Mouse (Mus musculus) spleen, postnatal 36 days (tissue): ENCODE measurements around the gene Ltbp4.

Experiments
- DNase-seq, 2 experiments: peaks; one replicate each; pipeline ENCODE4 v3.0.0; 2022; ENCODE audit warnings: low spot score in 2 of 2, mixed read lengths in 1 of 2

Ltbp4 gene

GRCm38 (mm10) chr7:27327500-27327899, 10.0 kb downstream of the Ltbp4 start:
- no peak for DNase-seq

- no peak for DNase-seq
Measured at GRCm38 (mm10) chr7:27326101-27326880, 11.2 kb downstream of the Ltbp4 start.

- no peak for DNase-seq
Measured at GRCm38 (mm10) chr7:27325697-27326096, 11.8 kb downstream of the Ltbp4 start.

GRCm38 (mm10) chr7:27324928-27325327, 12.6 kb downstream of the Ltbp4 start:
- no peak for DNase-seq

- DNase-seq, result no peak
Measured at GRCm38 (mm10) chr7:27324161-27324560, 13.3 kb downstream of the Ltbp4 start.

- DNase-seq, result no peak
Measured at GRCm38 (mm10) chr7:27323001-27323400, 14.5 kb downstream of the Ltbp4 start.

GRCm38 (mm10) chr7:27322291-27322690, 15.2 kb downstream of the Ltbp4 start:
- DNase-seq, result no peak

GRCm38 (mm10) chr7:27319411-27319810, 18.1 kb downstream of the Ltbp4 start:
- DNase-seq, result no peak

GRCm38 (mm10) chr7:27315958-27316357, 21.5 kb downstream of the Ltbp4 start:
- DNase-seq, result no peak

GRCm38 (mm10) chr7:27314393-27314792, 23.1 kb downstream of the Ltbp4 start:
- no peak for DNase-seq

- DNase-seq, result no peak
Measured at GRCm38 (mm10) chr7:27311651-27312284, 25.7 kb downstream of the Ltbp4 start.

GRCm38 (mm10) chr7:27310996-27311535, 26.4 kb downstream of the Ltbp4 start:
- no peak for DNase-seq

- DNase-seq, result no peak
Measured at GRCm38 (mm10) chr7:27310306-27310705, 27.2 kb downstream of the Ltbp4 start.

- no peak for DNase-seq
Measured at GRCm38 (mm10) chr7:27309832-27310231, 27.7 kb downstream of the Ltbp4 start.

GRCm38 (mm10) chr7:27308821-27309549, 28.5 kb downstream of the Ltbp4 start:
- no peak for DNase-seq

- no peak for DNase-seq
Measured at GRCm38 (mm10) chr7:27307551-27307950, 29.9 kb downstream of the Ltbp4 start.

- DNase-seq, result no peak
Measured at GRCm38 (mm10) chr7:27306161-27307160, 31.0 kb downstream of the Ltbp4 start.

GRCm38 (mm10) chr7:27305091-27305730, 32.3 kb downstream of the Ltbp4 start:
- DNase-seq, result no peak

- DNase-seq, result peak; percentile 20 to 29
Measured at GRCm38 (mm10) chr7:27302172-27302571, 35.3 kb downstream of the Ltbp4 start.

GRCm38 (mm10) chr7:27300801-27301200, 36.7 kb downstream of the Ltbp4 start:
- DNase-seq, result no peak

- DNase-seq, result no peak
Measured at GRCm38 (mm10) chr7:27300351-27300750, 37.1 kb downstream of the Ltbp4 start.
